Mouse (Mus musculus): ENCODE measurements around the gene Ube2cbp. TPM values are rescaled to one million over a fixed set of nuclear protein-coding genes. Genes with fewer than 3 reads are reported as not detected.

The Ube2cbp gene
- total RNA-seq, 2 experiments from 2014 or later, result 3.7 TPM

Other genes starting within 250 kb of the Ube2cbp start
- 10 to 100 TPM; 46.5 to 60.2 TPM for gene Dop1a, start 2.2 kb upstream of the Ube2cbp start, total RNA-seq (2021)
- 10 to 100 TPM; 17.5 to 17.6 TPM for gene Pgm3, start 106.9 kb upstream of the Ube2cbp start, total RNA-seq (2021)
- gene Rwdd2a, start 107.0 kb upstream of the Ube2cbp start, total RNA-seq (2021), result 10 to 100 TPM; 26.0 to 30.7 TPM
- 10 to 100 TPM; 65.7 to 68.1 TPM for gene Me1, start 231.0 kb upstream of the Ube2cbp start, total RNA-seq (2021)

Measured in layer of hippocampus, postnatal 25 days (tissue).